Mouse (Mus musculus) limb, embryonic 15.5 days (tissue): ENCODE measurements around the gene Akr1d1. TPM values are rescaled to one million over a fixed set of nuclear protein-coding genes. Genes with fewer than 3 reads are reported as not detected.

Source experiments
- ATAC-seq: fragments of 200-750 bp; cut with Nextera tagmentation; 2 replicates; pipeline ENCODE4 v1.8.0; 2017; ENCODE audit warnings: low read depth, moderate TSS enrichment; ENCODE audit not compliant: insufficient number of reproducible peaks, low FRiP score, low TSS enrichment
- H3K27ac ChIP-seq: fragments of 300-500 bp; sonication (generic); 2 replicates; pipeline ENCODE4 v1.5.1; 2015; ENCODE audit warnings: moderate library complexity, mild to moderate bottlenecking, inconsistent platforms
- H3K27me3 ChIP-seq: fragments of 300-500 bp; sonication (generic); 2 replicates; pipeline ENCODE4 v1.6.1; 2015; ENCODE audit warnings: inconsistent platforms
- H3K36me3 ChIP-seq: fragments of 300-500 bp; sonication (generic); 2 replicates; pipeline ENCODE4 v1.6.1; 2015; ENCODE audit warnings: inconsistent platforms
- H3K4me1 ChIP-seq: fragments of 300-500 bp; sonication (generic); 2 replicates; pipeline ENCODE4 v1.6.1; 2015; ENCODE audit warnings: inconsistent platforms
- H3K4me2 ChIP-seq: fragments of 300-500 bp; sonication (generic); 2 replicates; pipeline ENCODE4 v1.6.1; 2015; ENCODE audit warnings: mild to moderate bottlenecking, inconsistent platforms
- H3K4me3 ChIP-seq: fragments of 300-500 bp; sonication (generic); 2 replicates; pipeline ENCODE4 v1.5.1; 2015; ENCODE audit warnings: mild to moderate bottlenecking, inconsistent platforms
- H3K9ac ChIP-seq: fragments of 300-500 bp; sonication (generic); 2 replicates; pipeline ENCODE4 v1.6.1; 2015; ENCODE audit warnings: inconsistent platforms
- H3K9me3 ChIP-seq: fragments of 300-500 bp; sonication (generic); 2 replicates; pipeline ENCODE4 v1.6.1; 2016; ENCODE audit warnings: inconsistent platforms
- WGBS: fragments of 180-500 bp; shearing (Covaris S2); methylation state at CpG from one replicate; pipeline ENCODE4 v1.1.7; 2015; 5-methylcytosine and 5-hydroxymethylcytosine counted together
- polyA plus RNA-seq: library from polyadenylated mRNA; unstranded; fragments of >200 nt; fragmentation: Nextera tagmentation; extraction: Ambion mirVana; gene quantifications from 2 replicates; pipeline ENCODE4 v1.2.1, GENCODE M21; 2015

Akr1d1 gene
- polyA plus RNA-seq, 1 experiment from 2014 or later: 0.95 TPM

DNA sequence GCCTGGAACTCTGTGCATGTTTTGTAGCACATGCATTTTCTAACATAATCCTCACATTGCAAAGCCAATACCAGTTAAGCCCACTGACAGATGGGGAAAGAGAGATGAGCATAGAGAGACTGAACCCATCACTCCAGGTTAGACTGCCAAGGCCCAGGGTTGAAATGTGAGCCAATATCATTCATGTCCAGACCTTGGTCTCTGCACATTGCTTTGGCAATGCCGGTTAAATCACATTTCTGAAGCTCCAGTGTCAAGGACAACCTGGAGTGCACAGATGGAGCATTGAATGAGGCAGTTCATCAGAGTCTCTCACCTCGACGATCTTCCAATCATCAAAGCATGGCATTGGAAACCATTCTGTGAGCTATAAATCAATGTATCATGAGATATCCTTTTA is 2.1 kb downstream of the Akr1d1 start:
- no peak overlapping the region for H3K27ac ChIP-seq
- H3K36me3 ChIP-seq: no peaks in the 10 kb centered on the region
- H3K4me2 ChIP-seq: no peak overlapping the region
- 89% methylated on average over 3 of the region's 3 CpGs for WGBS
- H3K27me3 ChIP-seq: no peaks in the 10 kb centered on the region
- no peak for ATAC-seq
- H3K4me3 ChIP-seq: no peak overlapping the region
- H3K4me1 ChIP-seq: no peaks in the 10 kb centered on the region
- H3K9me3 ChIP-seq: no peaks in the 10 kb centered on the region
- H3K9ac ChIP-seq: no peak overlapping the region

DNA sequence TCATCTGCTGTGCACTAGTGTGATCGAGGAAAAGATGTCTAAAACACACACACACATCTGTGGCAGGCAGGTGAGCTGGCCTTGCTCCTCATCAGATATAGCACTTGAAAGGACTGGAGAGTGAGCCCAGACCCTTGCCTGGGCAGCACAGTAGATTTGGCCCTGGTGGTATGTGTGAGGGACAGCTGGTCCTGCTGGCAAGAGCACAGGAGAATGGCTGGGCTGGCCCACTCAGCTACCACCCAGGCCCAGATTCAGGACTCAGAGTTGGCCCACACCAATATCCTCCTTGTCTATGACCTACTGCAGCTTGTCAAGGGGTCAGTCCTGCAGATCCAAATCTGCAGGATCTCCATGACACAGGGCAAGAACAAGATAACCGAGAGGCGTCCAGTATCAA is 6.9 kb downstream of the Akr1d1 start:
- no peak for ATAC-seq
- H3K27me3 ChIP-seq: no peaks in the 10 kb centered on the region
- H3K27ac ChIP-seq: no peak overlapping the region
- no peak overlapping the region for H3K4me3 ChIP-seq
- H3K4me2 ChIP-seq: no peak overlapping the region
- H3K36me3 ChIP-seq: no peaks in the 10 kb centered on the region
- H3K9ac ChIP-seq: no peak overlapping the region
- no peaks in the 10 kb centered on the region for H3K9me3 ChIP-seq
- 77% methylated on average over 3 of the region's 3 CpGs for WGBS
- no peaks in the 10 kb centered on the region for H3K4me1 ChIP-seq

- no peak overlapping the region for H3K9ac ChIP-seq
- WGBS: 83% methylated on average over 3 of the region's 3 CpGs
- no peaks in the 10 kb centered on the region for H3K4me1 ChIP-seq
- H3K4me3 ChIP-seq: no peak overlapping the region
- no peaks in the 10 kb centered on the region for H3K27me3 ChIP-seq
- no peaks in the 10 kb centered on the region for H3K36me3 ChIP-seq
- no peak for ATAC-seq
- H3K9me3 ChIP-seq: no peaks in the 10 kb centered on the region
- H3K4me2 ChIP-seq: no peak overlapping the region
- no peak overlapping the region for H3K27ac ChIP-seq
Observed at GRCm38 (mm10) chr6:37537801-37538200, 7.8 kb downstream of the Akr1d1 start.

DNA sequence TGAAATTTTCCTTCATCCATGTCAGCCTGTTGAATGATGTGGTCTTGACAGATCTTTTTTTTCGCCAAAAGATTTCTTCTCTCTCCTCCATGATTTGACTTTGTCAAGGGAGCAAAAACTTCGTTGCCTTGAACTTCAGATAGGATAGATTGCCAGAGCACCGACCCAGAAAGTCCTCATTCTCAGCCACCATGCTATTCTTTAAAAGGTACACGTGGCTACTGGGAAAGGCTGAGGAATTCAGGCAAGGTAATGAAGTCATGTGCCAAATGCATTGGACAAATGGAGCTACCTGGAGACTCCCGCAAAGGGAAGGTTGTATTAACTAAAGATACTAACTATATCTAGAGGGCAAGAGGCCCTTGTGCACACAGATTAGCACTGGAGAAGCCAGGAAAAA is 8.8 kb downstream of the Akr1d1 start:
- no peak overlapping the region for H3K9ac ChIP-seq
- H3K4me2 ChIP-seq: no peak overlapping the region
- no peak overlapping the region for H3K4me3 ChIP-seq
- no peaks in the 10 kb centered on the region for H3K4me1 ChIP-seq
- 90% methylated on average over 5 of the region's 5 CpGs for WGBS
- no peak overlapping the region for H3K27ac ChIP-seq
- ATAC-seq: no peak
- no peaks in the 10 kb centered on the region for H3K9me3 ChIP-seq
- no peaks in the 10 kb centered on the region for H3K27me3 ChIP-seq
- no peaks in the 10 kb centered on the region for H3K36me3 ChIP-seq

- H3K4me3 ChIP-seq: no peak overlapping the region
- H3K27me3 ChIP-seq: no peaks in the 10 kb centered on the region
- ATAC-seq: no peak
- no peak overlapping the region for H3K27ac ChIP-seq
- 69% methylated on average over 9 of the region's 9 CpGs for WGBS
- no peaks in the 10 kb centered on the region for H3K4me1 ChIP-seq
- H3K36me3 ChIP-seq: no peaks in the 10 kb centered on the region
- H3K9ac ChIP-seq: no peak overlapping the region
- H3K9me3 ChIP-seq: no peaks in the 10 kb centered on the region
- H3K4me2 ChIP-seq: no peak overlapping the region
Observed at GRCm38 (mm10) chr6:37539403-37539802, 9.4 kb downstream of the Akr1d1 start.

DNA sequence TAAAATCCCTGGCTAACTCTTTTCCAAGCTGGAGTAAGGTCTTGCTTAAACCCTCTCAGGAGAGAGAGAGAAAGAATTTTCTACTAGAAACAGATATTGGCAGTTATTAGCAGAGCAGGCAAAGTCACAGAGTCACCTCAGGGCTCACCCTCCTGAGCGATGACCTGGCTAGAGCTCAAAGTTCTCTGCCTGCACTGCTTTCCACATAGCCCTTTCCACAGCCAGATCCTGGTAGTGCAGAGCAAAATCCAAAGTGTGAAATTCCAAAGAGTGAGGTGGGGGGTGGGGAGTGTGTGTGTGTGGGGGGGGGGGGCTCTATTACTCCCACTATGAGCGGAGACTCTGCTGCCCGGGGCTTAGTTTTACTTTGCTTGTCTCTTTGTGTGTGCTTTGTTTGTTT is 10.1 kb downstream of the Akr1d1 start:
- Histone ChIP-seq H3K4me3 (no peak overlapping the region), H3K27me3 (no peaks in the 10 kb centered on the region), H3K9me3 (no peaks in the 10 kb centered on the region), H3K27ac (no peak overlapping the region), H3K4me2 (no peak overlapping the region), H3K36me3 (no peaks in the 10 kb centered on the region), H3K9ac (no peak overlapping the region), H3K4me1 (no peaks in the 10 kb centered on the region)
- WGBS: 47% methylated on average over 3 of the region's 3 CpGs
- no peak for ATAC-seq

- no peaks in the 10 kb centered on the region for H3K4me1 ChIP-seq
- no peaks in the 10 kb centered on the region for H3K27me3 ChIP-seq
- no peak overlapping the region for H3K27ac ChIP-seq
- no peak for ATAC-seq
- no peak overlapping the region for H3K9ac ChIP-seq
- no peak overlapping the region for H3K4me3 ChIP-seq
- WGBS: 70% methylated on average over 3 of the region's 3 CpGs
- H3K4me2 ChIP-seq: no peak overlapping the region
- no peaks in the 10 kb centered on the region for H3K36me3 ChIP-seq
- H3K9me3 ChIP-seq: no peaks in the 10 kb centered on the region
Observed at GRCm38 (mm10) chr6:37541171-37541570, 11.2 kb downstream of the Akr1d1 start.

DNA sequence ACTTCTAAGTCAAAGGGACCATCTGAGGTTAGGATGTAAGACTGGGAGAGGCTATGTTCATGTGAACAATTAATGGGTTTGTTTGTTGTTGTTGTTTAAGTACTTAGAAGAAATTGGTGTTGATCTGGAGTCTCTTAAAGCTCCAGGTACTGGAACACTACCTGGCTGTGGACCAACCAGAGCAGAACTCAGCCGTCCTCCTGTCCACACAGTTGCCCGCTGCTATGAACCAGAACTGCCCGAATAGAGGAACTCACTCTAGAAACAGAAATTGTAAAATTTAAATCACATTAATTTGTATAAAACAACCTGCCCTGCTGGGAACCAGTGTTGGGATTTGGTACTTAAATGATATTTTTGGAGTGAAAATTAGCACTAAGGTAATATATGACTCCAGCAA is 12.2 kb downstream of the Akr1d1 start:
- 80% methylated on average over 3 of the region's 3 CpGs for WGBS
- H3K27ac ChIP-seq: no peak overlapping the region

DNA sequence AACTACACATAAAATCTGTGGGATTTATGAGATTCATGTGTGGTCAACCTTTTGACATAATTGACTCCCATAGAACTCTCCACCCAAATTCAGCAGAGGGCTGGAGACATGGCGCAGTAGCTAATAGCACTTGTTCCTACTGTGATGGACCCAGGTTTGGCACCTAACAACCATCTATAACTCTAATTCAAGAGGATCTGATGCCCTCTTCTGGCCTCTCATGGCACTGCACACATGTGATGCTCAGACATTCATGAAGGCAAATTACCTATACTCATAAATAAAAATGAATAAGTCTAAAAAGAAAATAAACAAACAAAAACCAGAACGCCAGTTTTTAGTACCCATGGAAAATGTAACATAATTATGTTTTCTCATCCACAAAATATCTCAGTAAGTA is 22.8 kb downstream of the Akr1d1 start:
- H3K9me3 ChIP-seq: no peaks in the 10 kb centered on the region
- no peak for ATAC-seq
- H3K27me3 ChIP-seq: no peaks in the 10 kb centered on the region
- 78% methylated on average over 2 of the region's 2 CpGs for WGBS
- H3K4me2 ChIP-seq: no peak overlapping the region
- H3K36me3 ChIP-seq: no peaks in the 10 kb centered on the region
- no peak overlapping the region for H3K27ac ChIP-seq
- no peak overlapping the region for H3K4me3 ChIP-seq
- no peaks in the 10 kb centered on the region for H3K4me1 ChIP-seq
- no peak overlapping the region for H3K9ac ChIP-seq

More for the DNA sequence above, 12.2 kb downstream of the Akr1d1 start:
- no peak overlapping the region for H3K9ac ChIP-seq
- no peaks in the 10 kb centered on the region for H3K4me1 ChIP-seq
- ATAC-seq: no peak
- no peaks in the 10 kb centered on the region for H3K27me3 ChIP-seq
- H3K9me3 ChIP-seq: no peaks in the 10 kb centered on the region
- H3K36me3 ChIP-seq: no peaks in the 10 kb centered on the region
- H3K4me2 ChIP-seq: no peak overlapping the region
- H3K4me3 ChIP-seq: no peak overlapping the region

- no peaks in the 10 kb centered on the region for H3K36me3 ChIP-seq
- no peak for ATAC-seq
- 74% methylated on average over 3 of the region's 3 CpGs for WGBS
- no peak overlapping the region for H3K9ac ChIP-seq
- H3K27me3 ChIP-seq: no peaks in the 10 kb centered on the region
- H3K27ac ChIP-seq: no peak overlapping the region
- H3K4me3 ChIP-seq: no peak overlapping the region
- no peaks in the 10 kb centered on the region for H3K9me3 ChIP-seq
- no peak overlapping the region for H3K4me2 ChIP-seq
- H3K4me1 ChIP-seq: no peaks in the 10 kb centered on the region
Observed at GRCm38 (mm10) chr6:37553926-37554325, 24.0 kb downstream of the Akr1d1 start.

DNA sequence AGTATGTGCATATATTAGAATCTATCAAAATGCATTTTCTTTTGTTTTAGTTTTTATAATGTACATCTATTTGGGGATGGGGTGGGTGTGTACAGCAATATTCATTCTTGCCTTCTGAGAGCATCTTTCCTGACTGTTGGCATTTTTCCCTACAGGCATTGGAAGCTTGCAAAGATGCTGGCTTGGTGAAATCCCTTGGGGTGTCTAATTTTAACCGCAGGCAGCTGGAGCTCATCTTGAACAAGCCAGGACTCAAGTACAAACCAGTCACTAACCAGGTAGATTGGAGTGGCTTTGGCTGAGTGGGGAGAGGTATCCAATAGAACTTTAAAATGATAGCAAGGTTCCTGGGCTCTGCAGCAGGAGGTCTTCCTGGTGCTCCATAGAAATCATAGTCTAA is 24.4 kb downstream of the Akr1d1 start:
- Histone ChIP-seq H3K9me3 (no peaks in the 10 kb centered on the region), H3K4me1 (no peaks in the 10 kb centered on the region), H3K27ac (no peak overlapping the region), H3K9ac (no peak overlapping the region), H3K4me3 (no peak overlapping the region), H3K4me2 (no peak overlapping the region), H3K27me3 (no peaks in the 10 kb centered on the region), H3K36me3 (no peaks in the 10 kb centered on the region)
- no peak for ATAC-seq
- whole genome bisulfite sequencing: 63% methylated on average over 1 of the region's 1 CpGs

- H3K9ac ChIP-seq: no peak overlapping the region
- ATAC-seq: no peak
- H3K4me2 ChIP-seq: no peak overlapping the region
- H3K4me1 ChIP-seq: no peaks in the 10 kb centered on the region
- H3K27ac ChIP-seq: no peak overlapping the region
- H3K36me3 ChIP-seq: no peaks in the 10 kb centered on the region
- H3K9me3 ChIP-seq: no peaks in the 10 kb centered on the region
- H3K27me3 ChIP-seq: no peaks in the 10 kb centered on the region
- 77% methylated on average over 3 of the region's 3 CpGs for WGBS
- no peak overlapping the region for H3K4me3 ChIP-seq
Observed at GRCm38 (mm10) chr6:37563861-37564260, 33.9 kb downstream of the Akr1d1 start.

DNA sequence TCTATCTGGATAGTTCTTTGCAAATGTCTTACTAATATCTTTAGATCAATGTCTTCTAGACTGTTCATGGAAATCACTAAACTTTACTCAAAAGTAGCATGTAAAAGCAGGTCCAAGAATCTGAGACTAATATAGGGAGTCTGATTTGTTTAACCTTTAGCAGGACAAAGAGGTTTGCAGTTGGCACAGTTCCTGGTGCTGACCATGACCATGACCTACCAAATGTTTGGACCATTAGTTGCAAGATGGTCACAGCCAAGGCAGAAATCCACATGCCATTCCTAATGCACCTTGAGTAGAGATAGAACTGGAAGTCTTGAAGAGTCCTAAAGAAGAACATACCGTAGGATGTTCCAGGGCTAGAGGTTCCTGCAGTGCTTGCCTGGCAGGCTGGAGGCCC is 37.4 kb downstream of the Akr1d1 start:
- Histone ChIP-seq H3K36me3 (no peaks in the 10 kb centered on the region), H3K27ac (no peak overlapping the region), H3K4me1 (no peaks in the 10 kb centered on the region), H3K27me3 (no peaks in the 10 kb centered on the region), H3K4me3 (no peak overlapping the region), H3K9me3 (no peaks in the 10 kb centered on the region), H3K9ac (no peak overlapping the region), H3K4me2 (no peak overlapping the region)
- 88% methylated on average over 1 of the region's 1 CpGs for WGBS
- ATAC-seq: no peak
